Mouse (Mus musculus) erythroblast, embryonic 14.5 days (primary cell): Measurements from ENCODE around the gene Taldo1.

ENCODE experiments used
- GATA1 ChIP-seq: IDR thresholded peaks from 2 replicates; pipeline ENCODE4 v1.6.1; 2012; ENCODE audit warnings: low read length, inconsistent platforms, mixed read lengths
- TAL1 ChIP-seq: IDR thresholded peaks from 3 replicates; pipeline ENCODE4 v1.6.1; 2012; ENCODE audit warnings: low read length, inconsistent platforms, mixed read lengths

- no peak for TF ChIP-seq GATA1
- TF ChIP-seq TAL1, result no peak
Measured at GRCm38 (mm10) chr7:141411667-141412066, 19.7 kb downstream of the Taldo1 start.
